Mouse (Mus musculus): ENCODE measurements around the gene Pde8b. TPM values are rescaled to one million over a fixed set of nuclear protein-coding genes. Genes with fewer than 3 reads are reported as not detected.

The Pde8b gene
- polyA plus RNA-seq, 1 experiment = 46.6 TPM

GRCm38 (mm10) chr13:95160211-95160610 is 89.9 kb downstream of the Pde8b start:
- no peak for DNase-seq (ENCODE audit: extremely low spot score in 1 of 2, low spot score in 1 of 2)

- no peak for DNase-seq (ENCODE audit: extremely low spot score in 1 of 2, low spot score in 1 of 2)
These were observed 91.2 kb downstream of the Pde8b start for GRCm38 (mm10) chr13:95158986-95159385.

GRCm38 (mm10) chr13:95144746-95145145 is 105.4 kb downstream of the Pde8b start:
- no peak for DNase-seq (ENCODE audit: extremely low spot score in 1 of 2, low spot score in 1 of 2)

- DNase-seq (ENCODE audit: extremely low spot score in 1 of 2, low spot score in 1 of 2) = no peak
These were observed 109.6 kb downstream of the Pde8b start for GRCm38 (mm10) chr13:95140460-95141079.

GRCm38 (mm10) chr13:95135326-95136150 is 114.6 kb downstream of the Pde8b start:
- DNase-seq (ENCODE audit: extremely low spot score in 1 of 2, low spot score in 1 of 2) = no peak

GRCm38 (mm10) chr13:95131848-95132247 is 118.3 kb downstream of the Pde8b start:
- no peak for DNase-seq (ENCODE audit: extremely low spot score in 1 of 2, low spot score in 1 of 2)

- DNase-seq (ENCODE audit: extremely low spot score in 1 of 2, low spot score in 1 of 2) = no peak
These were observed 119.1 kb downstream of the Pde8b start for GRCm38 (mm10) chr13:95131041-95131440.

- DNase-seq (ENCODE audit: extremely low spot score in 1 of 2, low spot score in 1 of 2) = no peak
These were observed 122.8 kb downstream of the Pde8b start for GRCm38 (mm10) chr13:95127288-95127687.

- DNase-seq (ENCODE audit: extremely low spot score in 1 of 2, low spot score in 1 of 2) = peak in 1 of 2 experiments; percentile 50
These were observed 123.3 kb downstream of the Pde8b start for GRCm38 (mm10) chr13:95126801-95127200.

GRCm38 (mm10) chr13:95125546-95126215 is 124.5 kb downstream of the Pde8b start:
- no peak for DNase-seq (ENCODE audit: extremely low spot score in 1 of 2, low spot score in 1 of 2)

- DNase-seq (ENCODE audit: extremely low spot score in 1 of 2, low spot score in 1 of 2) = no peak
These were observed 129.6 kb downstream of the Pde8b start for GRCm38 (mm10) chr13:95120570-95120969.

- no peak for DNase-seq (ENCODE audit: extremely low spot score in 1 of 2, low spot score in 1 of 2)
These were observed 136.4 kb downstream of the Pde8b start for GRCm38 (mm10) chr13:95113763-95114162.

- DNase-seq (ENCODE audit: extremely low spot score in 1 of 2, low spot score in 1 of 2) = no peak
These were observed 140.6 kb downstream of the Pde8b start for GRCm38 (mm10) chr13:95109555-95109954.

- DNase-seq (ENCODE audit: extremely low spot score in 1 of 2, low spot score in 1 of 2) = no peak
These were observed 142.1 kb downstream of the Pde8b start for GRCm38 (mm10) chr13:95108035-95108434.

GRCm38 (mm10) chr13:95104865-95105264 is 145.3 kb downstream of the Pde8b start:
- DNase-seq (ENCODE audit: extremely low spot score in 1 of 2, low spot score in 1 of 2) = no peak

- DNase-seq (ENCODE audit: extremely low spot score in 1 of 2, low spot score in 1 of 2) = peak in 1 of 2 experiments; percentile 57
These were observed 147.0 kb downstream of the Pde8b start for GRCm38 (mm10) chr13:95102985-95103590.

- DNase-seq (ENCODE audit: extremely low spot score in 1 of 2, low spot score in 1 of 2) = no peak
These were observed 148.8 kb downstream of the Pde8b start for GRCm38 (mm10) chr13:95101315-95101714.

GRCm38 (mm10) chr13:95098931-95099720 is 151.0 kb downstream of the Pde8b start:
- DNase-seq (ENCODE audit: extremely low spot score in 1 of 2, low spot score in 1 of 2) = no peak

- DNase-seq (ENCODE audit: extremely low spot score in 1 of 2, low spot score in 1 of 2) = no peak
These were observed 153.5 kb downstream of the Pde8b start for GRCm38 (mm10) chr13:95096646-95097045.

- peak in 1 of 2 experiments; percentile 68 for DNase-seq (ENCODE audit: extremely low spot score in 1 of 2, low spot score in 1 of 2)
These were observed 154.3 kb downstream of the Pde8b start for GRCm38 (mm10) chr13:95095860-95096259.

Data from frontal cortex, adult 2 months (tissue).